Mouse (Mus musculus): ENCODE results near the gene Shisa8. TPM values are rescaled to one million over a fixed set of nuclear protein-coding genes. Genes with fewer than 3 reads are reported as not detected.

Gene Shisa8
- total RNA-seq, 1 experiment from 2014 or later, result 0.58 TPM

DNA sequence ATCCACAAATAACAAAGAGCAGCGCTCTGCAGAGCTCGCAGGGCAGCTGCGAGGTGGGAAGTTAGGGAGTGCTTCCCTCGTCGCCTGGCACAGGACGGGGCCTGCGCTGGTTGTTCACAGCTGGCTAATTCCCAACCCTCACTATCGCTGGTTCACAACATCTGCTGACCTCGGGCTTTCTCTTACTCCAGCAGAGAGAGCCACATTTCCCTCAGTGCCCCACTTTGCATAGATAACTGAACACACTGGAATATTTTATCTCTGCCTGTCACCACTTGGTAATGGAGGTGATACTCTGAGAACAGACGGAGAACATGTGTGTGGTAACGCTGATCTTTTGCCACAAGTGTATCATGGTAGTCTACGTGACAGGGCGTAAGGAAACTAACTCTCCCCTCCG lies 26.5 kb downstream of the Shisa8 start:
- ATAC-seq (ENCODE audit: extremely low read depth, insufficient number of reproducible peaks, low FRiP score, poor library complexity, severe bottlenecking), result no peak

DNA sequence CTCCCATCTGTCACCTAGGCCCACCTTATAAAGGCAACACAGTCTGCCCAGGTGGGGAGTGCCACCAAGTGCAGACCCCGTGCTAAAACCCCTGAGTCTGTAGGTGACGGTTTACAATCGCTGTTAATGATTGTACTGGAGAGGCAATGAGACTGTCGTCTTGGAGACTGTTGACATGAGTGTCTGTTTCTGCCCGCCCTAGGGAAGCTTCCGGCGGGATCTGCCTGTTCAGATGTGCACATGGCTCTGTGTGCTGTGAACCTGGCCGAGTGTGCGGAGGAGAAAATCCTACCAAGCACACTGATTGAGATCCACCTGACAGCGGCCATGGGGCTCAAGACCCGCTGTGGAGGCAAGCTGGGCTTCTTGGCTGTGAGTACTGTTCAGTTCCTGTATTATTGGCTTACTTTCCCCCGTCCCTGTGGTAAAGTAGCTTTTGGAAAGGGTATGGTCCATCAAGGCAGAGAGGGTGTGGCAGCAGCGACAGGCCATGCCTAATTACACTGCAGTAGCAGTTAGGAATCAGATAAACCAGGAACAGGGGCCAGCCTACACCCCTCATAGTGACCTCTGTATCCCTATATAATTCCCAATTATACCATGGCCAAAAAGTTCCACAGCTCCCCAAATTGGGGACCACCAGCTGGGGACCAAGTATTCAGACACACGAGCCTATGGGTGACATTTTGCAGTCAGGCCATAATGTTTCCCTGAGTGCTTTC lies 27.4 kb downstream of the Shisa8 start:
- ATAC-seq (ENCODE audit: extremely low read depth, insufficient number of reproducible peaks, low FRiP score, poor library complexity, severe bottlenecking), result no peak

DNA sequence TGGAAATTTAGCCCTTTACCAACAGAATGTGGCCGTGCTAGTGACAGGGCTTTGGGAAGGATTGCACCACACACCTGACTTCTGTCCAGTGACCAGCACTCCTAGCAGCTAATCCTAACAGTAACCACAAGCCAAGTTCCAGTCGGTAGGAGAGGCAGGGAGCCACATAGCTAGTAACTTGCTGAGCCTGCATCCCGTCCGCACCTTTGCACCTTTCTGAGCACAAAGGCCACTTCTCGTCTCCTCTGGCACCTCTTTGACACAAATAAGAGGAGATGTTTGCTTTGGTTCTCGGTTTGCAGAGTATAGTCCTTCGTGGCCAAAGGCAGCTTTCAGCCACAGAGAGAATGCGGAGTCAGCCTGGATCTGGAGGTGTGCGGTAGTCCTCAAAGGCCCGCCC lies 28.0 kb downstream of the Shisa8 start:
- ATAC-seq (ENCODE audit: extremely low read depth, insufficient number of reproducible peaks, low FRiP score, poor library complexity, severe bottlenecking), result no peak

DNA sequence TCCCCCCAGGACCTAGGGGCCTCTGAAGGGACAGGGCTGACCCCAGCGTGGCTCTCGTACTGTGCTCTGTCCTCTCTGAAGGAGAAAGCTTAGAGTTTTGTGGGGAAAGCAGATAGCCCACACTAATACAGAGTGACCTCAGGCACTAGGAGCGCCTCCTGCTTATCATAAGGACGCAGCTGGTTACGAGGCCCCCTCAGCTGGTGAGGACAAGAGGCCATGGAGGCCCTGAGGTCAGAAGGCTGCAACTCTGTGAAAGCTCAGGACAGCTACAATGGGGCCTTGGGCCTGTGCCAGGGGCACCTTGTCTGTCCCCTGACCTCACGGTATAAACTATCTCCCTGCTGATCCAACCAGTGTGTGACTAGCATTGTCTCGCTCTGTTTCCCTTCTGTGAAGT lies 28.4 kb downstream of the Shisa8 start:
- no peak for ATAC-seq (ENCODE audit: extremely low read depth, insufficient number of reproducible peaks, low FRiP score, poor library complexity, severe bottlenecking)

DNA sequence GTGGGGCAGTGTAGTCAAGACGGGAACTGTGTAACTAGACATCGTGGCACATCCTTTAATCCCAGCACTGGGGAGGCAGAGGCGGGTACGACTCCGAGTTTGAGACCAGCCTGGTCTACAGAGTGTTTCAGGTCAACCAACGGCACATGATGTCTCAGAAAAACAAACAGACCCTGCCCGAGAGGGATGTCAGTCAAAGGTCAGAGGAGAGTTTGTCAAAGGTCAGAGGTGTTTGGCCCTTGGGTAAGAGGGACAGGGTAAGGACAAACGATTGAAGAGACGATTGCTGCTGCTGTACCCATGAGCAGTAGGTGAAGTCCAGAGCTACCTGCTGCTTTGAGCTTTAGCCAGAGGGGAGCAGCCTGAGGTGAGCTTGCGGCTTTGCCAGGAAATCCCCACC lies 29.0 kb downstream of the Shisa8 start:
- no peak for ATAC-seq (ENCODE audit: extremely low read depth, insufficient number of reproducible peaks, low FRiP score, poor library complexity, severe bottlenecking)

DNA sequence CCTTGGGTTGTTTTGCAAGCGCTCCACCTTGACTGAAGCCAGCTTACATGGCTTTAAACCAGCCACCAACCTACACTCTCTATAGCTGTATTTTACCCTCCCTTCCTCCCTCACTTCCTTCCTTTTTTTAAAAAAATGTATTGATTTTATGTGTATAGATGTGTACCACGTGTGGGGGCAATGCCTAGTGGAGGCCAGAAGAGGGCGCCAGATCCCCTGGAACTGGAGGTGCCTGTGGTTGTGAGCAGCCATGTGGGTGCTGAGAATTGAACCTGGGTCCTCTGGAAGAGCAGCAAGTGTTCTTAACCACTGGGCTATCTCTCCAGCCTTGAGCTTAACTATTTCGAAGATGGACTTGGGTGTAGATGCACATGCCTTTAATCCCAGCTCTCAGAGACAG lies 30.3 kb downstream of the Shisa8 start:
- no peak for ATAC-seq (ENCODE audit: extremely low read depth, insufficient number of reproducible peaks, low FRiP score, poor library complexity, severe bottlenecking)

DNA sequence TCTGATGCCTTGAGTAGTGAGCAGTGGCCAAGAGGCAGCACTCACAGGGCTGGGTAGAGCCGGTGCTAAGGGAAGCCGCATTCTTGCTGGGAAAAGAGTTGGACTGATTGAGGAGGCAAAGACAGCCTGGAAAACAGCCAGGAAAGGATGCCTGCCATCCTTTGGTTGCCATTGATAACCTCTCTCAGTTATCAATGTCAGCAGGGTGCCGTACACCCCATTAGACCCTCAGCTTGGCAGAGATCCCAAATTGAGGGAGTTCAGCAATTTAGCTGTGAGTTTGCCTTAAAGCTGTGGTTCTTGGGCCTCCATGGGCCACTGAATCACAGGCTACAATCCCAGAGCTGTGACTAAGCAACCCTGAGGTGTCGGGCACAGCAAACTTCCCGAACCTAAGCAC lies 31.5 kb downstream of the Shisa8 start:
- ATAC-seq (ENCODE audit: extremely low read depth, insufficient number of reproducible peaks, low FRiP score, poor library complexity, severe bottlenecking), result no peak

DNA sequence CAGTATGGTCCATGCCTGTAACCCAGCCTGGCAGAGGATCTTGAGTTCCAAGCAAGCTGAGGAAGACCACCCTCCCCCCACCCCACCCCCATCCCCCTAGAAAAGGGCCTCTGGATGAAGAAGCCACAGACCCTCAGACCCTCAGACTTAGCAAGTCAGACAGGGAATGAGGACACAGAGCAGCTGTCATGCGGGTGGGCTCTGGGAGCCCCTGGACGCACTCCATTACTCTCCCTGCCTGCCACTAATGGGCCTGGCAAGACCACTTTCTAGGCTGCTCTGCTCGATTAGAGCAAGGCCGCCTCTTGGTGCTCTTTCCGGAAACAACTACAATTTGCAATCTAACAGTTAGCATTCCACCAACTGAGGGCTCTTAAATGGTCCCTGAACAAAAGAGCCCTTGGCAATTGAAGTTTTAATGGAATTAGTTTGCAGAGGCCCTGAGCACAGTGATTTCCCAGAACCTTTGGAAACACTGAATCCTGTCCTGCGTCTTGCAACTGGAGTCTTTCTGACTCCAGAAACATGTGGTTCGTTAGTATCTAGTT lies 34.8 kb downstream of the Shisa8 start:
- no peak for ATAC-seq (ENCODE audit: extremely low read depth, insufficient number of reproducible peaks, low FRiP score, poor library complexity, severe bottlenecking)

DNA sequence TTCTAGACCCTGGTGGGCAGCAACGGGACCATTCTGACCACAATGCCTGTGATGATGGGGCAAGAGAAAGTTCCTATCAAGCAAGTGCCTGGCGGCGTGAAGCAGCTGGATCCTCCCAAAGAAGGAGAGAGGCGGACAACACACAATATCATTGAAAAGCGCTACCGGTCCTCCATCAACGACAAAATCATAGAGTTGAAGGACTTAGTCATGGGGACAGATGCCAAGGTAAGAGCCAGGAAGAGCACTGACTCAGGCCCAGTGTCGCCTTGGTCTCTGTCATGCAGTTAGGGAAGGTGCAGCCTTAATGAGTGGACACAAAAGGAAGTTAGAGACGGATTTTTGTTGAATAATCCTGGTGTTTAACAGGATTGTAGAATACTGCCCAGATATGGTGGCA lies 37.5 kb downstream of the Shisa8 start:
- no peak for ATAC-seq (ENCODE audit: extremely low read depth, insufficient number of reproducible peaks, low FRiP score, poor library complexity, severe bottlenecking)

DNA sequence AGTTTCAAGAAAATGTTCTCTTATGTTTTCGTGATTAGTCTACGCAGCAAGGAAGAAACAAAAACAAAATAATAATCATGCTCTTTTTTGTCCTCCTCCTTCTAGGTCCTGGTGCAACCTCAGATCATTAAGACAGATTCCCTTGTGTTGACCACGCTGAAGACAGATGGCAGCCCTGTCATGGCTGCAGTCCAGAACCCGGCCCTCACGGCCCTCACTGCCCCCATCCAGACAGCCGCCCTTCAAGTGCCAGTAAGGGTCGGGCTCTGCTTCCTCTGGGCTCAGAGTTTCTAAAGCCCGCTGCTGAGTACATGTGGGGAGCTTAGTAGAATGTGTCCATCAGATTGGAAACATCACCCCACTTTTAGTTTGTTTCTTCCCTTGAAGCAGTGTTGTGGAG lies 40.0 kb downstream of the Shisa8 start:
- ATAC-seq (ENCODE audit: extremely low read depth, insufficient number of reproducible peaks, low FRiP score, poor library complexity, severe bottlenecking), result no peak

DNA sequence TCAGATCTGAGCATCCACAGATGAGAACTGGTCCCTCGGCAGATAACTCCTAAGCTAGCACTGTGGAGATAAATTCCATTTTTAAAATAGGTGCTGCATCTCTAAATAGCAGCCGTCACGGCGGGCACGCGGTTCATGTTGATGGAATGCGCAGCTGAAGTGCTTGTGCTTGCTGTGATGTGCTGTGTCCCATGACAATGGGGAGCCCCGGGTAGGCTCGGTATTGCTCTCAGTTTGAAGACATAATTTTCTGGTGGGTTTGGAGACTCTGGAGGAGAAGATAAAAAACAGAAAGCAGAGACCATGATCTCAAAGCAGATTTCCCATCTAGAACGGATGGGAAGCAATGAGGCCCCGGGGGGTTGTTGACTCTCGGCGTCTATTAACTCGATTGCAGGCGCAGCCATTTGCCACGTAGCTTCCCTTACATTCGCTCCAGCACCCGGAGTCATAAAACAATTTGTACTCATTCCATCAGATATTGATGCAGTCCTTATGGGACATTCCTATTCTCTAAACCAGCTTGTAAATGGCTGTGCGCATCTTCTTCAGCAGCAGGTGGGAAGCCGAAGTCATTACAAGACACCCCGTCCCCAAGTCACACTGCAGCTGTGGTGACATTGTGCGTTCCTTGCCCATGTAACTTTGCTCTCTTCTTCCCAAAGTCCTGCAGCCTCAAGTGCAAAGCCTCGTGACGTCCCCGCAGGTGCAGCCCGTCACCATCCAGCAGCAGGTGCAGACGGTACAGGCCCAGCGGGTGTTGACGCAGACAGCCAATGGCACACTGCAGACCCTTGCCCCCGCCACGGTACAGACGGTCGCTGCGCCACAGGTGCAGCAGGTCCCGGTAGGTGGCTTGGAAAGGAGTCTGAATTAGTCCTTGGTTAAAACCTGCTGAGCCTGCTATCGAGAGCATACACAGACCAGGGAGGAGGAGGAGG lies 41.9 kb downstream of the Shisa8 start:
- ATAC-seq (ENCODE audit: extremely low read depth, insufficient number of reproducible peaks, low FRiP score, poor library complexity, severe bottlenecking), result no peak

DNA sequence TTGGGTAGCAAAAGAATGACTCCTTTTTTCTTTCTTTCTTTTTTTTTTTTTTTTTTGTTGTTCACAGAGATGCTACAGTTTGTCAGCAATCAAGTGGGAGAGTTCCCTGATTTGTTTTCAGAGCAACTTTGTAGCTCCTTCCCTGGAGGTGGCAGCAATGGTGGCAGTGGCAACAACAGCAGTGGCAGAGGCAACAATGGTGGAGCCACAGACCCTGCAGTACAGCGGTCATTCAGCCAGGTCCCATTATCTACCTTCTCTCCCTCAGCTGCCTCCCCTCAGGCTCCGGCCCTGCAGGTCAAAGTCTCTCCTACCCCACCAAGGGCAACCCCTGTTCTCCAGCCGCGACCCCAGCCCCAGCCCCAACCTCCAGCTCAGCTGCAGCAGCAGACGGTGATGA lies 42.9 kb downstream of the Shisa8 start:
- no peak for ATAC-seq (ENCODE audit: extremely low read depth, insufficient number of reproducible peaks, low FRiP score, poor library complexity, severe bottlenecking)

DNA sequence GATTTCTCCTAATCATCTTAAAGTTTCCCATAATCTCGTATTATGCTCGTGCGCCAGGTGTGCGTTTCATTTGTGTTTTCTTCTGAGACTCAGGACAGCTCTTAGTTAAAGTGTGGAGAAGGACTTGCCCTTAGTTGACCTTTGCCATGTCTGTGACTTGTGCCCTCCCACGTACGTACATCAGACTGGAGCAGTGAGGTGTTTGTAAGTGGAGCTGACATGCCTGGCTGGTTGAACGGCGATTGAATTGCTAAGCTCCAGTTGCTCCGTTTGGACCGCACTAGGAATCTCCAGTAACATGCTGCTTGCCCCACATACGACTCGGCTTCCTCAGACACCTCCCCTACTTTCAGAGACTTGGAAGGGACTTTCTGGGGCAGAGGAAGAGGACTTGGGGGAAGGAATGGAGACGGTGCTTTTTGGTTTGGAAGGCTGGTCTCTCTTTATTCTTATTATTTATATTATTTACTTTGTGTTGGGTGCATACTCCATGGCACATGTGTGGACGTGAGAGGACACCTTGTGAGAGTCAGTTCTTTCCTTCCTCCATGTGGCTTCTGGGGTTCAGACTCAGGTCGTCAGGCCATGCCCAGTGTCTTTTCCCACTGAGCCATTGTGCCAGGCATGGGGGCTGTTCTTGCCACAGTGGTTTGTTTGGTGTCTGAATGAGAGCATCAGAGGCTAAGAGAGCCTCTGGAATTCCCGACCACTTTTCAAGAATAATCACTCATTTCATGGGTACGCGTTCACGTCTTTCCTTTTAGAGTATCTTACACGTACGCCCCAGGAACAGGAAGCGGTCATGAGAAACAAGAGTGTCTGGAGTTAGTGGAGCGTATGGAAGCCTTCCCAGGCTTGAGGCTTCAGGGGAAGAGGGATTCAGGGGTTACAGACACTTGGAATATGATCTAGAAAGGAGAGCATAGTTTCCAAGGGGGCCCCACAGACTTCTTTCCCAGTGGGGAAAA lies 45.1 kb downstream of the Shisa8 start:
- no peak for ATAC-seq (ENCODE audit: extremely low read depth, insufficient number of reproducible peaks, low FRiP score, poor library complexity, severe bottlenecking)

DNA sequence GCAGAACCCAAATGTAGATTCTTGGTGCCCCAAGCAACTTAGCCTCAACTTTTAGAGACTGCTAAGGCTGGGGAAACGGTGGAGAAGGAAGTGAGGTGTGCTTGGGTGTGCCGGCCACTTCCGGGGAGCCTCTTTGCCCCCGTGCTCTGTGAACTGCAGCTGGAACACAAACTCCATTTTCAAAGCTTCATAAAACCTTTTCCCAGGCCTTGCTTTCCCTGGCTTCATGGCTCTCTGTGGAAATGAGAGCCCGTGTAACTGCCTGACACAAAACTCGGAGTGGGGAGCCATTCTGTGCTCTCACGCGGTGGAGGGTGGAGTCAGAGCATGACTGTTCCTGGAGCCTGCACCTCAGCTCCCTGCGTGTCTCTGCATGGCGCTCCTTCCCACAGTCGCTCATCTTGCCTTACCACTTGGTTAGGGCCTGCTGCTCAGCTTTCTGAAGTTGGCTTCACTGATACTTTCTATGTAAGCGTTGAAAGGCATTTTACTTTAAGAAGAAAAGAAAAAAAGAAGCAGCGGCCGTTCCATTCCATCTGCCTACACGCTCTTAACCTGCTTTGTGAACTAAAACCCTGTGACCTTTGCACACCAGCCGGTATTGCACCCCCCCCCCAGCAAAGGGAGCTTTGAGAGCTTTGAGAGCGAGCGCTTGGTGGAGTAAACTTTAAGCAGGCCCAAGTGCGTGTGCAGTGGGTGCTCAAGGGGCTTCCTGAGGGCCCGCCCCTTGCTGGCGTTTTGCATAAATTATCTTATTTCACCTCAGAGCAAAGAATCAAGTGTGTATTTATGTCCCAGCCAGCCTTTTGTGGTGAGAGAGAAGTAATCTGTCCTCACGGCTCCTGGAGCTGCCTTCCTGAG lies 46.1 kb downstream of the Shisa8 start:
- peak; percentile 60 for ATAC-seq (ENCODE audit: extremely low read depth, insufficient number of reproducible peaks, low FRiP score, poor library complexity, severe bottlenecking)

DNA sequence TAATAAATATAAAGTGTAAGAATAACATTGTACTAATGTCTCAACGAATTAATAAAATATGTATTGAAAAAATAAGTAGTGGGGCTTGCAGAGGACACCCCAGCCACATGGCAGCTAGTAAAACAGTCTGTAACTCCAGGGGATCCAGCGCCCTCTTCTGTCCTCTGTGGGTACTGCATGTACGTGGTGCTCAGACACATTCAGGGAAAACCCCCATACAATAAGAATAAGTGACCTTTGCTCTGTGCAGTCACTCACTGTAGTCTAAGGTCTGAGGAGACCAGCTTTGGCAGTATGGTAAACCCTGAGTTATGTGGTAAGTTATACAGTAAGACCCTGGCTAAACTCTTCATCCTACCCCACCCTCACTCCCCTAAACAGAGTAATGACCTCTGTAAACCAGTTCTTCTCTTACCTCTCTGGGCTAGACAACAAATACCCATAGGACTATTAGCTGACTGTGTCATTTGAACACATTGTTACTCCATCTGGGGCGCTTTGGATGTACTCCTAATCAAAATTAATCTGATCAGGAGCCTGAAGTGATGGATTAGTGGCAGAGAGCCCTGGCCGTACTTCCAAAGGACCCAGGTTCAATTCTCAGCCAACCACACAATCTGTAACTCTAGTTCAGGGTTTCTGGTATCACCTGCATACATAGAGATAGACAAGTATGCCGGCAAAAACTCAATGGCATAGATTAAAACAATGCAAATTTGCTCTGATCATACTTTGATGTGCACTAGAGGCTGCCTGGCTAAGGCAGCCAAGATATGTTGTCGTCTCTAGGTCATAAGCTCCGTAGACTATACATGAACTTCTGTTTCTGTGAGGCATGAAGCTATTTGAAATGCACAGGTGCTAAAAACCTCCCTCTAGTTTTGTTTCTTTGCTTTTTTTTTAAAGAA lies 47.0 kb downstream of the Shisa8 start:
- peak; percentile 66 for ATAC-seq (ENCODE audit: extremely low read depth, insufficient number of reproducible peaks, low FRiP score, poor library complexity, severe bottlenecking)

DNA sequence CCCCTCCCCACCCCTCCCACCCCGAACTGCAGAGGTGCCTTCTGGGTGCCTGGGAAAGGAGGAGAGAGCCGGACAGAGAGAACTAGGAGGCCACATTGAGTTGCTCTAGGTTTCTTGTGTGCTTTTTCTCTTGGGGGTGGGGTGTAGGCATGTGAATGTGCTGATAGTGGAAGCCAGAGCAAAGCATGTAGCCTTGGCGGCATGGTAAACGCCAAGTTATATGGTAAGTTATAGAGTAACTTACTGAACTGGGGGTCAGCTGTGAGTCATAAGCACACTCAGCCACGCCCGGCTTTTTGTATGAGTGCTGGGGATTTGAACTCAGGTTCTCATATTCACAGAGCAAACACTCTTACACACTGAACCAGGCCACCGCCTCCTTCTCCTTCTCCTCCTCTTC lies 48.1 kb downstream of the Shisa8 start:
- no peak for ATAC-seq (ENCODE audit: extremely low read depth, insufficient number of reproducible peaks, low FRiP score, poor library complexity, severe bottlenecking)

DNA sequence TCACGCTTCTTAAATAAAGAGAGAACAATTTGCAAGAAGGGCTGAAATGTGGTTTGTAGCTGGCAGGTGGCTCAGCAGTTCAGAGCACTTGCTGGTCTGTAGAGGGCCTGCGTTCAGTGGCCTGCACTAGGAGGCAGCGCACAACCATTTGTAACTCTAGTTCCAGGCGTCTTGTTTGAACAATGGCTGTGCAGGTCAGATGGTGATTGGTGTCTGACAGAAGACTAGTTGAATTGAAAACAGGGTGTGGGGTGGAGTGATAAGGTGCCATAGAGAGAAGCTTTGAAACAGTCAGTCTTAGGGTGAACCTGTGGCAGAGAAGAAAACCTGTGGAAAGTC lies 48.6 kb downstream of the Shisa8 start:
- no peak for ATAC-seq (ENCODE audit: extremely low read depth, insufficient number of reproducible peaks, low FRiP score, poor library complexity, severe bottlenecking)
